Mouse (Mus musculus) liver, embryonic 15.5 days (tissue): Measurements from ENCODE around the gene Tbccd1. TPM values are rescaled to one million over a fixed set of nuclear protein-coding genes. Genes with fewer than 3 reads are reported as not detected.
A peak's percentile ranks its signal among the peaks of the same experiment; 100 is the strongest.

Experiments
- ATAC-seq: fragments of 200-750 bp; cut with Nextera tagmentation; 2 replicates; pipeline ENCODE4 v1.8.0; 2017; ENCODE audit warnings: moderate number of reproducible peaks, mild to moderate bottlenecking, moderate library complexity; ENCODE audit not compliant: insufficient read depth
- H3K27ac ChIP-seq: fragments of 300-500 bp; sonication (generic); replicated peaks from 2 replicates; pipeline ENCODE4 v1.5.1; 2015; ENCODE audit warnings: mild to moderate bottlenecking, inconsistent platforms
- H3K27me3 ChIP-seq: fragments of 300-500 bp; sonication (generic); 2 replicates; pipeline ENCODE4 v1.6.1; 2015; ENCODE audit warnings: mild to moderate bottlenecking, inconsistent platforms
- H3K36me3 ChIP-seq: fragments of 300-500 bp; sonication (generic); replicated peaks from 2 replicates; pipeline ENCODE4 v1.6.1; 2015; ENCODE audit warnings: moderate library complexity, mild to moderate bottlenecking, inconsistent platforms
- H3K4me1 ChIP-seq: fragments of 300-500 bp; sonication (generic); replicated peaks from 2 replicates; pipeline ENCODE4 v1.6.1; 2015; ENCODE audit warnings: inconsistent platforms
- H3K4me2 ChIP-seq: fragments of 300-500 bp; sonication (generic); 2 replicates; pipeline ENCODE4 v1.6.1; 2015; ENCODE audit warnings: moderate library complexity, mild to moderate bottlenecking, inconsistent platforms
- H3K4me3 ChIP-seq: fragments of 300-500 bp; sonication (generic); replicated peaks from 2 replicates; pipeline ENCODE4 v1.5.1; 2015; ENCODE audit warnings: mild to moderate bottlenecking, inconsistent platforms
- H3K9ac ChIP-seq: fragments of 300-500 bp; sonication (generic); 2 replicates; pipeline ENCODE4 v1.6.1; 2015; ENCODE audit warnings: moderate library complexity, mild to moderate bottlenecking, inconsistent platforms
- H3K9me3 ChIP-seq: fragments of 300-500 bp; sonication (generic); replicated peaks from 2 replicates; pipeline ENCODE4 v1.6.1; 2016; ENCODE audit warnings: inconsistent platforms
- WGBS: fragments of 180-500 bp; shearing (Covaris S2); methylation state at CpG from one replicate; pipeline ENCODE4 v1.1.7; 2015; ENCODE audit warnings: mixed read lengths; ENCODE audit not compliant: insufficient replicate concordance; 5-methylcytosine and 5-hydroxymethylcytosine counted together
- polyA plus RNA-seq: library from polyadenylated mRNA; unstranded; fragments of >200 nt; fragmentation: Nextera tagmentation; extraction: Ambion mirVana; gene quantifications from 2 replicates; pipeline ENCODE4 v1.2.1, GENCODE M21; 2015

Tbccd1 gene
- polyA plus RNA-seq, 1 experiment from 2014 or later, result 22.9 TPM

DNA sequence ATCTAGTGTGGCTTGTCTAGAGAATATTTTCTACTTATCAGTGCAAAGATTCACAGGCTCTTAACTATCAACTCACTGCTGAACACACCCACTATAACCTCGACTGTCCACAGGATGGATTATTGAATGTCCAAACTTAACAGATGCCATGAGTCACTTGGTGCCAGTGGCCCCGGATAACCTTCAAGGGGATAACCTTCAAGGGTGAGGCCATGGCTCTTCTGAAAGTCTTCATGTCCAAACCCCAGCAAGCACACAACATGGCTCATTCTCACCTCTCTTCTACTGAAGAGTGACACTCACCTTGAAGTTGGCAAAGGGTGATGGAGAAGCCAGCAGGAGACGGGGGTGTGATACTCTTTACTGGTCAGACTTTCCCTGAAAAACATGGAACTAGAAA, 29.3 kb upstream of the Tbccd1 start:
- Histone ChIP-seq H3K36me3 (no peaks in the 10 kb centered on the region), H3K4me3 (no peak overlapping the region), H3K9me3 (no peaks in the 10 kb centered on the region), H3K4me2 (peak overlapping the region; percentile 32), H3K27ac (peak overlapping the region; percentile 61), H3K27me3 (no peaks in the 10 kb centered on the region), H3K9ac (no peak overlapping the region), H3K4me1 (peaks cover 36% of the 10 kb centered on the region)
- 0 out of 2 replicates have a peak, but pooled peaks have one; percentile 14 for ATAC-seq
- WGBS, result 44% methylated on average over 3 of the region's 3 CpGs

DNA sequence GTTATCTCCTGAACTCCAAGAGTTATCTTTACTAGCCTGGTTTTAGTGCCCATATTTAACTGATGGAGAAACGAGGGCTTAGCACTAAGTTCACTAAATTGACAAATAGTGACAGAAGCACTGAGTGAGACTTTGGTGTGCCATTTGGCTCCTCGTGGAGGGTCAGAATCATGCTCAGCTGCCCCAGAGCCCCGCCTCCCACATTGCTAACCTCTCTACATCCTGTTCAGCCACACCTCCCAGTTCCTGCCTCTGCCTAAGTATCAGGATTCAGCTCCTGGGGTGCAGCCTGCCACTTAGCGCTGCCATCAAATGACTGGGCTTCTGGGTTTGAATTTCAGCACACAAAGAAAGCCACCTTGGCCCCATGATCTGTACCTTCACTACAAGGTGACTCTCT, 27.9 kb upstream of the Tbccd1 start:
- Histone ChIP-seq H3K9me3 (no peaks in the 10 kb centered on the region), H3K4me2 (peak overlapping the region; percentile 5), H3K36me3 (no peaks in the 10 kb centered on the region), H3K4me3 (no peak overlapping the region), H3K4me1 (peaks cover 34% of the 10 kb centered on the region), H3K27me3 (no peaks in the 10 kb centered on the region), H3K27ac (peak overlapping the region; percentile 48; the same call in 1 of the 2 replicates), H3K9ac (no peak overlapping the region)
- no peak for ATAC-seq
- 12% methylated on average over 4 of the region's 4 CpGs for WGBS

DNA sequence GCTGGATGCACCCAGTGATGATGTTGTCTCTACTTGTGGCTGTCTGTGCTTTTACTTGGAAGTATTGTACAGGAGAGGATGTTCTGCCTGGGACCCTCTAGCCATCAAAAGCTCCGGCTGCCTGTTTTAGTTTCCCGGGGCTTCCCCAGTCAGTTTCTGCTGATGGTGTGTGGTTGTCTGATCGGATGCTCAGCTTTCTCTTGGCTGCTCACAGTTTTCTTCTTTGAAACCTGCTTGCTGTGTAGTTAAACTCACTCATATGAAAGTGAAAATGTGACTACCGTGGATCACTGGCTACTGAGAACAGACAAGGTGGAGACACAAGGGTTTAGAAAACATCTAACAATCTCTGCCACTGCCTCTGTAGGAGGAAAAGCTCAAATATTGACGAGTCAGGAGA, 26.0 kb upstream of the Tbccd1 start:
- no peak overlapping the region for H3K9ac ChIP-seq
- H3K4me2 ChIP-seq, result no peak overlapping the region
- 0 out of 2 replicates have a peak overlapping the region, but pooled peaks have one; percentile 14 for H3K27ac ChIP-seq
- ATAC-seq, result no peak
- H3K9me3 ChIP-seq, result no peaks in the 10 kb centered on the region
- no peak overlapping the region for H3K4me3 ChIP-seq
- peaks cover 23% of the 10 kb centered on the region for H3K4me1 ChIP-seq
- 59% methylated on average over 5 of the region's 5 CpGs for WGBS
- no peaks in the 10 kb centered on the region for H3K27me3 ChIP-seq
- no peaks in the 10 kb centered on the region for H3K36me3 ChIP-seq

DNA sequence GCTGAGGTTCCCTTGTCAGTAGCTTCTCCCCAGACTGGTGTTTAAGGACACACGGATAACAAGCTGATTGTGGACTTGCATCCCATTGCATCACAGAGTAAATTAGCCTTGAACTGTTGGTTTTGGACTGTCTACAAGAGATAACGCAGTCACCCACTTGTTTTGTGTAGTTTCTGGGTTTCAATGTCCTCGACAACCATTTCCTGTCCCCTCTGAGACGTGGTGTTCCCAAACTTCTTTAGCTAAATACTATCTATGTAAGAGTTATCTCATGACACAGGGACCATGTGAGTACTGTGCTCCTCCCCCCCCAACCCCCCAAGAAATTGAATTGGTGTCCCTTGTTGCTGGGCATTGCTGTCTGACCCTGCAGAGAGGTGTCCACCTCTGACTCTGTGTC, 24.0 kb upstream of the Tbccd1 start:
- ATAC-seq, result peak; percentile 78
- WGBS, result 17% methylated on average over 4 of the region's 4 CpGs
- Histone ChIP-seq H3K4me2 (no peak overlapping the region), H3K9me3 (no peaks in the 10 kb centered on the region), H3K9ac (no peak overlapping the region), H3K27me3 (no peaks in the 10 kb centered on the region), H3K27ac (peak overlapping the region; percentile 81), H3K36me3 (no peaks in the 10 kb centered on the region), H3K4me3 (no peak overlapping the region), H3K4me1 (peaks cover 23% of the 10 kb centered on the region)

DNA sequence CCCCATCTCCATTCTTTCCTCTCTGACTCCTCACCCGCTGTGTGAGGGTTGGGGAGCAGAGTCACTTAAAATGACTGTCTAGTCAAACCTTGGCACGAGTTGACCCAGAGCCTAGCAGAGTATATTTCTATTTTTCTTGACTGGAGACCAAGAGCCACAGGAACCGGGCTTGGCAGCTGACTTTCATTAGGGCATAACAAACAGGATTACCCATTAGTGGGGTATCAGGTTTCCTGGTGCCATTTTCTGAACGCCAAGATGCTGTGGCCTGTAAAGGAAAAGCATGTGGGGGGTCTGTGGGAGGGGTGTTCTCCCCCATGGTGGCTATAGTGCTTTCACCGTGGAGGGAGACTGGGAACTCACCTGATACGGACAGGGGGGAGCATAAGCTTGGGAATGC, 23.4 kb upstream of the Tbccd1 start:
- H3K4me2 ChIP-seq, result no peak overlapping the region
- peak overlapping the region; percentile 69 for H3K27ac ChIP-seq
- H3K9ac ChIP-seq, result no peak overlapping the region
- H3K27me3 ChIP-seq, result no peaks in the 10 kb centered on the region
- no peak overlapping the region for H3K4me3 ChIP-seq
- H3K9me3 ChIP-seq, result no peaks in the 10 kb centered on the region
- no peak for ATAC-seq
- WGBS, result 33% methylated on average over 6 of the region's 6 CpGs
- no peaks in the 10 kb centered on the region for H3K36me3 ChIP-seq
- peaks cover 23% of the 10 kb centered on the region for H3K4me1 ChIP-seq

DNA sequence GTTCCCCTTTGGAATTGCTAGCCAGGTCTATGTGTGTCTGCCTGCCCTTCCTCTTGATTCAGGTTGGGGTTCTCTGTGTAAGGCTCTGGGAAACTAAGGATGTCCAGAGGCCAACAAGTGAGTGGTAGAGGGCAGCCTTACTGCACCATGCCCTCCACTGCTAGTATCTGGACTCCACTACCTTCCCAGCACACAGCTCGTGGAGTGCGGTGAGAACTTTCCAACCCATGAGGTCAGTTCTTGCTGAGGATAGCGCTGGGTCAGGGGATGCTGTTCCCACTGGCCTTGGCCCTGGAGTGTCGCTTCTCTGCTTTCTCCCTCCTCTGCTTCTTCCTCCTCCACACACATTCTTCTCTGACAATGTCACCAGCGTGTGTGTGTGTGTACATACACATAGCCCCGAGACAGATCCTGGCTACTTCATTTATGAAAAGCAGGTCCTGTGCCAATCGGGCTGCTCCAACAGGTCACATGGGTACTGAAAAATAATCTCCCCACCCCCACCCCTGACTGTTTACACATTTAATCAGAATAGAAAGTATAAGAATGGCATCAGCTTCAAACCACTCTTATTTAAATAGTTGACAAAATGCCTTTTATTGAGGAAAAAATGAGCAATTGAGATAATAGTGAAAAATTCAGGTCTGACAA, 22.6 kb upstream of the Tbccd1 start:
- no peak for ATAC-seq
- Histone ChIP-seq H3K9ac (no peak overlapping the region), H3K36me3 (no peaks in the 10 kb centered on the region), H3K9me3 (no peaks in the 10 kb centered on the region), H3K27ac (no peak overlapping the region), H3K27me3 (no peaks in the 10 kb centered on the region), H3K4me2 (no peak overlapping the region), H3K4me3 (no peak overlapping the region), H3K4me1 (peaks cover 17% of the 10 kb centered on the region)
- WGBS, result 63% methylated on average over 7 of the region's 7 CpGs

DNA sequence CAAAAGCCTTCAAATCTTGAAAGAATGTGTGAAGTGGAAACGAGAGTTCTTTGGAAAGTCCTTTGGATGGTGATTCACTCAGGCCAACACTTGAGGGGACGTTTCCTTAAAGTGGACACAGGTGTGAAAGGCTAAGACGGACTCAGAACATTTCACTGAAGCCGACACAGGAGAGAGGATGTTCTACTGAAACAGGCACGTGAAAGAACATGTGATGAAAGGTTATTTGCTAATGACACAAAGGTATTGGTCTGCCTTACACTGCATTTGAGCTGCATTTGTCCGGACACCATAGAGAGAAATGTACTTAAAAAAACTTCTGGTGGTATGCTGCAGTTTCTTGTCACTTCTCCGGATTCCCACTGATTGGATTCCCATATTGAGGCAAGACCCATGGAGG, 21.2 kb upstream of the Tbccd1 start:
- ATAC-seq, result no peak
- Histone ChIP-seq H3K9ac (no peak overlapping the region), H3K36me3 (peaks cover under 1% of the 10 kb centered on the region; the same call in 1 of the 2 replicates), H3K4me3 (no peak overlapping the region), H3K4me2 (no peak overlapping the region), H3K9me3 (no peaks in the 10 kb centered on the region), H3K4me1 (peaks cover 17% of the 10 kb centered on the region), H3K27ac (no peak overlapping the region), H3K27me3 (no peaks in the 10 kb centered on the region)
- WGBS, result 57% methylated on average over 7 of the region's 7 CpGs

DNA sequence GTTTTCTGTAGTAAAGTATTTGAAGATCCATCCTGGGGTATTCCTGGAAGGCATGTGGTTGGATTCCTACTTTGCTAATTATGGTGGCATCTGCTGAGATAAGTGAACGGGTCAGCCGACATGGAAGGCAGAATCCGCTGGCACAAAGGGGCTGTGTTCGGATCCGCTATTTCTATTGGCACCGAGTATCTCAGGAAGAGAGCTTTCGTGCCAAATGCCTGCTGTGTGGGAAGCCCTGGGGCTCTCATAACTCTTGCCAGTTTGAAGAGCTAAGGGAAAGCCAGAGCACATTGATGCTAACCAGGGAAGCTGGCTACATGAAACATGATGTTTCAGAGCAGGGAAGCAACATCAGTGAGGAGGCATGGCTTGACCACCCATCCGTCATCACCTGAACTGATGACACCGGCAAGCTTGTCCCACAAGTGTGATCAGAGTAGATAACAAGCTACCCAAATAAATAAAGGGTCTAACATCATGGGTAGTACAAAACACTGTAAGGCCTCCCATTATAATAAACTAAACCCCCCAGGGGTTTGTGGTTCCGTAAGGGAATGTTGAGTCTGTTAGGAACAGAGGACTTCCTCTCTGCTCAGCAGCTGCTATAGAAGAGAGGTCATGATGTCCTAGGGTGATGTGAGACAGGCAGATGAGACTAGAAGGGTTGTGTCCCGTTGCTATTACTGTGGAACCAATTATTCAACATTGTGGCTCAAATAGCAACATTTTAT, 20.4 kb upstream of the Tbccd1 start:
- H3K27ac ChIP-seq, result no peak overlapping the region
- H3K4me2 ChIP-seq, result no peak overlapping the region
- no peak for ATAC-seq
- peaks cover 11% of the 10 kb centered on the region for H3K4me1 ChIP-seq
- WGBS, result 72% methylated on average over 11 of the region's 11 CpGs
- no peak overlapping the region for H3K4me3 ChIP-seq
- H3K9me3 ChIP-seq, result no peaks in the 10 kb centered on the region
- H3K9ac ChIP-seq, result no peak overlapping the region
- peaks cover 10% of the 10 kb centered on the region for H3K36me3 ChIP-seq
- no peaks in the 10 kb centered on the region for H3K27me3 ChIP-seq

DNA sequence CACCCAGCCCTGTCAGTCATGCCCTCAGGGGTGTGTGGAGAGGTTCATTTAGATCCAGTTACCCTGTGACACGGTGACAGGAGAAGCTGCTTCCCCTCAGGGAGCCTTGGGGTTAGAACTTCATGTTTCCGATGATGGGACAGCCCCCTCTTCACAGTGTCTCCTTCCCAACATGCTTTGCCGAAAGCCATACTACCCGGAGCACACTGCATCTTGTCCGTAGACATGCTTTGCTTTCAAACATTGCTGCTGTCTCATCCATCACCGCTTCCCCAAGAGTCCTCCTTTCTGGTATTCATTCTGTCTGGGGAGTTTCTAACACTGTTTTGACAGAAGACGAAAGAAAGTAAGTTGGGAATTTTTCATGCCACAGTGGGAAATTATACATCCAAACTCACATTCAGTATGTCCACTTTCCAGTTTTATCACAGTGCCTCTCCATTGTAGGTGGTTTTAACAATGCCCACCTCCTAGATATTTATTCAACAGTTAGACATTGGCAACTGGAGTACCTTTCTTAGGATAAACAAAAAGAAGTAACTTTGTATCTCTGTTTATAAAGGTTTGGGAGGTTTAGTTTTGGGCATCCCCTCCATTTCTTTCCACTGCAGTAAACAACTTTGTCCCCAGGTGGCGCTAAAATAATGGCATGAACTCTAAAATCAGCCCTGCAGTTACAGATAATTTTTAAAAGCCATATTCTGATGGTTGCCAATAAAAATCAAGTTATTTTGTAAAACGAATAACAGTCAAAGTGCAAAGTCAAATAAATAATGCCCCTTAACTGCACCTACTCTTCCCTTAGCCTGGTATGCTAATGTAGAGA, 19.0 kb upstream of the Tbccd1 start:
- no peak for ATAC-seq
- Histone ChIP-seq H3K4me2 (no peak overlapping the region), H3K4me3 (no peak overlapping the region), H3K4me1 (no peaks in the 10 kb centered on the region; the same call in 1 of the 2 replicates), H3K36me3 (peaks cover 24% of the 10 kb centered on the region), H3K27ac (no peak overlapping the region), H3K9me3 (no peaks in the 10 kb centered on the region), H3K27me3 (no peaks in the 10 kb centered on the region), H3K9ac (no peak overlapping the region)
- 49% methylated on average over 9 of the region's 9 CpGs for WGBS

DNA sequence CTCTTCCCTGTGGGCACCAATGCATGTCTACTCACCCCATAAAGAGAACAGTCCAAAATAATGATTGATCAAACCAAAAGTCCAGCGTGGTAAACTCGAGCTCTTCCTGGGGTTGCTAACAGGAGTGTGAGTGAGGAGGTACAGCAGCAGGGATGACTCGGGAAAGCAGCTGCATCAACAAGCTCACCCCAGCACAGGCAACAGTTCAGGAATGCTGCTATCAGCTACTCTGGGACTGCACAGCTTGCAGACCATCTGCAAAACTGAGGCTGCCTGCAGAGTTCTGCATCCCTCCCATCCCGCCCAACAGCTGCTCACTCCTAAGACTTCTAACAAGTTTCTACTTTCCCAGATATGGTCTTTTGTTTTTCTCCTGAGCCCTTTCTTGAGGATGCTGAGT, 15.9 kb upstream of the Tbccd1 start:
- Histone ChIP-seq H3K4me1 (no peaks in the 10 kb centered on the region), H3K36me3 (peaks cover 54% of the 10 kb centered on the region), H3K27me3 (no peaks in the 10 kb centered on the region), H3K9ac (no peak overlapping the region), H3K9me3 (no peaks in the 10 kb centered on the region), H3K27ac (no peak overlapping the region), H3K4me2 (no peak overlapping the region), H3K4me3 (no peak overlapping the region)
- WGBS, result 66% methylated on average over 4 of the region's 4 CpGs
- no peak for ATAC-seq

DNA sequence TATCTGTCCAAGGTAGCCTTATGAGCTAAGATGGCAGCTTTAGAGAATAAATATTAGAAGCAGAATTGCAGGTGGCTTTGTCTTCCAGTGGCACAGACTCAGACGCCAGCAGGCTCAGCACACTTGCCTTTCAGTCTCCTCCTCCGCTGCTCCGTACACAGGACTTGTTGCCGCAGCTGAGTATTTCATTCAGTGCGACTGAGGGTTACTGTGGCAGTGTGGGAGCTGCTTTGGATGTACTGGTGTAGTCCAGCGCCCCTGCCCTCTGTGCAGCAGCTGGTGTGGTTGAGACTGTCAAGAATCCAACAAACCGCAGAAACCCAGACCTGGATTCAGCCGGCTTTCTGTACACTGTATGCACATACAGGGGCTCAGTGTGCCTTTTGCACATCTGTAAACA, 14.9 kb upstream of the Tbccd1 start:
- Histone ChIP-seq H3K27ac (no peak overlapping the region), H3K4me3 (no peak overlapping the region), H3K36me3 (peaks cover 63% of the 10 kb centered on the region), H3K27me3 (no peaks in the 10 kb centered on the region), H3K9ac (no peak overlapping the region), H3K4me1 (no peaks in the 10 kb centered on the region), H3K9me3 (no peaks in the 10 kb centered on the region), H3K4me2 (no peak overlapping the region)
- no peak for ATAC-seq
- 89% methylated on average over 8 of the region's 8 CpGs for WGBS
